Mouse (Mus musculus) retina, adult 2 months (tissue): ENCODE results near the gene Tnfsfm13.
A peak's percentile ranks its signal among the peaks of the same experiment; 100 is the strongest.
"Not testable (repeated sequence)": the region's sequence is repeated elsewhere in the genome, so short reads cannot be mapped to it uniquely, and the experiment has no call there.

Source experiments
- DNase-seq: peaks from one replicate; pipeline ENCODE4 v3.0.0-alpha.2; 2012; ENCODE audit warnings: low read depth, low spot score

Tnfsfm13 gene

GRCm38 (mm10) chr11:69704613-69705010 lies 8.7 kb upstream of the Tnfsfm13 start:
- DNase-seq = no peak

- no peak for DNase-seq
These were observed 8.1 kb upstream of the Tnfsfm13 start for GRCm38 (mm10) chr11:69703814-69704612.

GRCm38 (mm10) chr11:69703381-69703780 lies 7.5 kb upstream of the Tnfsfm13 start:
- DNase-seq = not testable (repeated sequence)

- not testable (repeated sequence) for DNase-seq
These were observed 7.0 kb upstream of the Tnfsfm13 start for GRCm38 (mm10) chr11:69702886-69703285.

- no peak for DNase-seq
These were observed 3.7 kb upstream of the Tnfsfm13 start for GRCm38 (mm10) chr11:69699595-69699994.

- DNase-seq = no peak
These were observed 2.7 kb upstream of the Tnfsfm13 start for GRCm38 (mm10) chr11:69698574-69698973.

- no peak for DNase-seq
These were observed 1.5 kb upstream of the Tnfsfm13 start for GRCm38 (mm10) chr11:69697396-69697795.

- DNase-seq = no peak
These were observed 895 bp downstream of the Tnfsfm13 start for GRCm38 (mm10) chr11:69695046-69695360.

GRCm38 (mm10) chr11:69693421-69693965 lies 2.4 kb downstream of the Tnfsfm13 start:
- peak; percentile 82 for DNase-seq

GRCm38 (mm10) chr11:69692863-69693262 lies 3.0 kb downstream of the Tnfsfm13 start:
- DNase-seq = no peak

GRCm38 (mm10) chr11:69692196-69692811 lies 3.6 kb downstream of the Tnfsfm13 start:
- DNase-seq = no peak

GRCm38 (mm10) chr11:69689891-69690290 lies 6.0 kb downstream of the Tnfsfm13 start:
- no peak for DNase-seq

GRCm38 (mm10) chr11:69687061-69687460 lies 8.8 kb downstream of the Tnfsfm13 start:
- DNase-seq = no peak

- DNase-seq = no peak
These were observed 9.5 kb downstream of the Tnfsfm13 start for GRCm38 (mm10) chr11:69686377-69686776.

GRCm38 (mm10) chr11:69685526-69686148 lies 10.3 kb downstream of the Tnfsfm13 start, which contains the start of gene Tnfsf13:
Tnfsf13 (minus strand) TSS chr11:69685784.
- no peak for DNase-seq

- DNase-seq = no peak
These were observed 11.0 kb downstream of the Tnfsfm13 start for GRCm38 (mm10) chr11:69684936-69685335.

- DNase-seq = no peak
These were observed 11.7 kb downstream of the Tnfsfm13 start for GRCm38 (mm10) chr11:69684128-69684745.

- DNase-seq = no peak
These were observed 12.3 kb downstream of the Tnfsfm13 start for GRCm38 (mm10) chr11:69683576-69683975.

GRCm38 (mm10) chr11:69682840-69683533 lies 12.9 kb downstream of the Tnfsfm13 start:
- DNase-seq = peak; percentile 79

GRCm38 (mm10) chr11:69682209-69682839 lies 13.6 kb downstream of the Tnfsfm13 start:
- DNase-seq = no peak
